Mouse (Mus musculus): ENCODE data around the gene Khdc1c. TPM values are rescaled to one million over a fixed set of nuclear protein-coding genes. Genes with fewer than 3 reads are reported as not detected.

Gene Khdc1c
- total and polyA plus RNA-seq, 3 experiments, result not detected

DNA sequence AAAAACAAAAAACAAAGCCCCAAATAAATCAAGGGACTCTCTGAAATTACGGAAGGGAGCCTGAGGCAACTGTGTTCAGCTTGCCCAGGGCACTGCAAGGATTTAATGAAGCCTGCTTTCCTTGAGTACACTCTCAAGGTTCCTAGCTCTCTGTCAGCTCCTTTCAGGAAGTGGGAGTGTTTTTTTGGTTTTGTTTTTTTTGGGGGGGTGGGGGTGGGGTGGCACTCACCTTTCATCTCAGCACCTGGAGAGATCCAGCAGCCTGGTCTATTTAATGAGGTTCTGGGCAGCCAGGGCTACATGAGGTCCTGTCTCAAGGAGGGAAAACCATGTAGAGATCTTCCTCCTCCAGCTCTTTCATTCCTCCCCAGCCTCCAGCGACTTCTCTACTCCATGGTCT, 18.8 kb upstream of the Khdc1c start, which contains the start of gene Khdc1a:
Khdc1a (plus strand) TSS at position 301 of the 400 bp plus-strand sequence.
- Histone ChIP-seq H3K36me3 (replicated peaks in 1 of 2; ENCODE audit: control insufficient read depth in 1 of 2, insufficient read depth in 1 of 2, low read length in 1 of 2) (no peaks in the 10 kb centered on the region), H3K9ac (ENCODE audit: insufficient read depth, low read depth) (no peak within 1 kb of the TSS), H3K79me2 (replicated peaks; ENCODE audit: control insufficient read depth, extremely low read depth, insufficient read depth, poor library complexity, severe bottlenecking) (no peaks in the 10 kb centered on the region), H3K27ac (ENCODE audit: insufficient read depth, low read depth) (no peak within 1 kb of the TSS), H3K9me3 (replicated peaks; ENCODE audit: low read length) (no peaks in the 10 kb centered on the region), H3K27me3 (replicated peaks) (no peaks in the 10 kb centered on the region), H3K4me1 (ENCODE audit: control insufficient read depth in 1 of 2, insufficient read depth in 2 of 2) (no peaks in the 10 kb centered on the region), H3K4me3 (replicated peaks in 1 of 3; ENCODE audit: low read depth in 2 of 3, low read length in 2 of 3, poor library complexity in 1 of 3) (no peak within 1 kb of the TSS), H3K4me2 (ENCODE audit: insufficient read depth, low read depth, poor library complexity, severe bottlenecking) (no peak within 1 kb of the TSS)
- in situ Hi-C loops (cut with MboI; ENCODE audit: low pct_ligation_motif_present, low pct_unique_long_range_greater_than_20kb, low sequenced_read_pairs), result no loop called here
- dilution Hi-C loops (cut with MboI; ENCODE audit: extremely low pct_ligation_motif_present, extremely low pct_unique_long_range_greater_than_20kb, low sequenced_read_pairs), result no loop called here
- no peak for DNase-seq (ENCODE audit: extremely low read depth)
- TF ChIP-seq CTCF (conservative IDR thresholded peaks at IDR 0.05 in 1 of 2, IDR thresholded peaks at IDR 0.05 in 1 of 2; ENCODE audit: low read depth in 2 of 2, low read length in 2 of 2) (no peak), CHD2 (IDR thresholded peaks at IDR 0.05; ENCODE audit: low read length) (no peak), ZKSCAN1 (IDR thresholded peaks at IDR 0.05; ENCODE audit: borderline replicate concordance, low read depth, low read length) (no peak), MEF2A (IDR thresholded peaks at IDR 0.05; ENCODE audit: borderline replicate concordance, low read depth, low read length) (no peak), NELFE (IDR thresholded peaks at IDR 0.05; ENCODE audit: low read depth, low read length) (no peak), MAZ (IDR thresholded peaks at IDR 0.05; ENCODE audit: low read depth, low read length) (no peak), SMC3 (IDR thresholded peaks at IDR 0.05; ENCODE audit: low read depth, low read length) (no peak), ELF1 (IDR thresholded peaks at IDR 0.05; ENCODE audit: low read depth, low read length) (no peak), MAX (IDR thresholded peaks at IDR 0.05; ENCODE audit: low read length) (no peak)

- in situ Hi-C loops (cut with MboI; ENCODE audit: low pct_ligation_motif_present, low pct_unique_long_range_greater_than_20kb, low sequenced_read_pairs) (no loop called here), dilution Hi-C loops (cut with MboI; ENCODE audit: extremely low pct_ligation_motif_present, extremely low pct_unique_long_range_greater_than_20kb, low sequenced_read_pairs) (no loop called here)
- Histone ChIP-seq H3K27me3 (replicated peaks) (no peaks in the 10 kb centered on the region), H3K9me3 (replicated peaks; ENCODE audit: low read length) (no peaks in the 10 kb centered on the region), H3K4me3 (replicated peaks in 1 of 3; ENCODE audit: low read depth in 2 of 3, low read length in 2 of 3, poor library complexity in 1 of 3) (no peak within 1 kb of the TSS), H3K27ac (ENCODE audit: insufficient read depth, low read depth) (no peak within 1 kb of the TSS), H3K4me2 (ENCODE audit: insufficient read depth, low read depth, poor library complexity, severe bottlenecking) (no peak within 1 kb of the TSS), H3K4me1 (ENCODE audit: control insufficient read depth in 1 of 2, insufficient read depth in 2 of 2) (no peaks in the 10 kb centered on the region), H3K79me2 (replicated peaks; ENCODE audit: control insufficient read depth, extremely low read depth, insufficient read depth, poor library complexity, severe bottlenecking) (no peaks in the 10 kb centered on the region), H3K9ac (ENCODE audit: insufficient read depth, low read depth) (no peak within 1 kb of the TSS), H3K36me3 (replicated peaks in 1 of 2; ENCODE audit: control insufficient read depth in 1 of 2, insufficient read depth in 1 of 2, low read length in 1 of 2) (no peaks in the 10 kb centered on the region)
- DNase-seq (ENCODE audit: extremely low read depth), result no peak
- TF ChIP-seq PAX5 (IDR thresholded peaks at IDR 0.05; ENCODE audit: low read length) (no peak), ETS1 (conservative IDR thresholded peaks at IDR 0.05; ENCODE audit: low read depth, low read length) (no peak), RCOR1 (conservative IDR thresholded peaks at IDR 0.05; ENCODE audit: low read depth, low read length) (no peak), USF2 (conservative IDR thresholded peaks at IDR 0.05; ENCODE audit: low read depth, low read length) (no peak), NELFE (IDR thresholded peaks at IDR 0.05; ENCODE audit: low read depth, low read length) (no peak), POLR2A (IDR thresholded peaks at IDR 0.05; ENCODE audit: low read depth, low read length) (no peak), ZKSCAN1 (IDR thresholded peaks at IDR 0.05; ENCODE audit: borderline replicate concordance, low read depth, low read length) (no peak), NRF1 (IDR thresholded peaks at IDR 0.05; ENCODE audit: low read depth, low read length) (no peak), MAZ (IDR thresholded peaks at IDR 0.05; ENCODE audit: low read depth, low read length) (no peak), ELF1 (IDR thresholded peaks at IDR 0.05; ENCODE audit: low read depth, low read length) (no peak), MYC (IDR thresholded peaks at IDR 0.05; ENCODE audit: low read depth, low read length) (no peak), TBP (conservative IDR thresholded peaks at IDR 0.05; ENCODE audit: low read depth, low read length) (no peak), JUN (IDR thresholded peaks at IDR 0.05; ENCODE audit: insufficient read depth, low read depth, low read length) (no peak), SMC3 (IDR thresholded peaks at IDR 0.05; ENCODE audit: low read depth, low read length) (no peak), ZNF384 (IDR thresholded peaks at IDR 0.05; ENCODE audit: low read depth, low read length) (no peak), ZMIZ1 (IDR thresholded peaks at IDR 0.05; ENCODE audit: low read depth, low read length) (no peak), KAT2A (IDR thresholded peaks at IDR 0.05; ENCODE audit: insufficient replicate concordance, low read length) (no peak), POLR2AphosphoS2 (IDR thresholded peaks at IDR 0.05; ENCODE audit: low read depth, low read length) (no peak), MXI1 (IDR thresholded peaks at IDR 0.05; ENCODE audit: low read depth, low read length) (no peak)
Measured at GRCm38 (mm10) chr1:21383256-21383655, 15.1 kb downstream of the Khdc1c start, which contains the start of gene Khdc1b. Gene Khdc1b (plus strand): TSS chr1:21383556.

Data from CH12.LX (cell line).